Mouse (Mus musculus) ES-E14 (cell line): ENCODE results near the gene Robo4.

Experiments
- CHD2 ChIP-seq: IDR thresholded peaks from 2 replicates; pipeline ENCODE4 v1.6.1; 2014; ENCODE audit warnings: mild to moderate bottlenecking, low read depth, low read length, inconsistent platforms
- HCFC1 ChIP-seq: IDR thresholded peaks from 2 replicates; pipeline ENCODE4 v1.6.1; 2012; ENCODE audit warnings: low read length, inconsistent platforms, borderline replicate concordance; ENCODE audit not compliant: insufficient read depth
- MAFK ChIP-seq: IDR thresholded peaks from 2 replicates; pipeline ENCODE4 v1.6.1; 2014; ENCODE audit warnings: mild to moderate bottlenecking, low read depth, low read length, inconsistent platforms; ENCODE audit not compliant: insufficient read depth
- ZNF384 ChIP-seq: IDR thresholded peaks from 2 replicates; pipeline ENCODE4 v1.6.1; 2012; ENCODE audit warnings: low read depth, low read length, inconsistent platforms

- TF ChIP-seq ZNF384 (no peak), CHD2 (no peak), MAFK (no peak), HCFC1 (no peak)
Measured at GRCm38 (mm10) chr9:37414666-37415065, 13.0 kb downstream of the Robo4 start.
